In the genomic region with DNA sequence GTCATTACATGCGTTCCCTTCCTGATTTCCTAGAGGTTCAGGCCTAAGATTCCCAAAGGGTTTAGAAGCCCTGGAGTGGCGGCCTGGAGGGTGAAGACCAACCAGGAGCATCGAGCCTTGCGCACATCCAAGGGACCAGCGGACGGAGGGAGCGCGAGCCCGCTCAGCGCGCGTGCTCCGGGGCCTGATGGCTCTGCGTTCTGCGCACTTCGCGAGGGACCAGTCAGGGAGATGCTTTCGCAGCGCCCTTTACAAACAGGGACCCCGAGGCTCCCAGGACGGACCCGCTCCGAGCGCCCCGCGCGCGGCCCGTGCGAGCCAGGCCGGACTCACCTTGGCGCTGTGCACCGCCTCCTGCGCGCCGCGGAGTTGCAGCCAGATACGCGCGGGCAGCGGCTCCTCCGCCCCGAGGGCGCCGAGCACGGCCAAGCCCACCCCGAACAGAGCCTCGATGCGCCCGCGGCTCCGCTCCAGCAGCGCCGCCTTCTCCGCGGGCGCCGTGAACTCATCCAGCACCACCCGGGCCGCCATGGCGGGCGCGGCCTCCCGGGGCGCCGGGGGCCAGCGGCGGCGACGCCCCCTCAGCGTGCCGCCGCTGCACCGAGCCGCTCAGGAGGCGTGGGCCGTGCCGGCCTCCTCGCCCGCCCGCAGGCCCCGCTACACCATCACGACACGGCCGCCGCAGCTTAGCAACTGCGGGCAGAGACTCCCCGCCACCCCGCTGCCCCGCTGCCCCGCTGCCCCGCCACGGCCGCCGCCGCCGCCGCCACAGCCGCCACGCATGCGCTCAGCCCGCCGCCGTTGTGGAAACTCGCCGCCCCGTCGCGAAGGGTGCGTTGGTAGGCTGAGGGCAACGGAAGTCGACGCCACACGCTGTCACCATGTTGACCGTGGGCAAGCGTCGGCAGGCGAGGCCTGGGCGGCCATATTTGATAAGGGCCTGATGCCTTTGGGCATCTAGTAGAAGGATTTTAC, we compare ENCODE assay signal across 8 mouse cellular contexts. TPM values are rescaled to one million over a fixed set of nuclear protein-coding genes. Genes with fewer than 3 reads are reported as not detected.
A peak's percentile ranks its signal among the peaks of the same experiment; 100 is the strongest.
DNase-seq lines count a peak whose midpoint lies in the region; ATAC-seq and TF ChIP-seq lines count a peak whose summit lies in the region.

A gene (minus strand): TSS at position 770 of the 975 bp plus-strand sequence.

- peaks cover 6% of the 10 kb centered on the region for H3K4me1 ChIP-seq in cortical plate, adult 2 months (ENCODE audit: control insufficient read depth, insufficient read depth, low read length)

- TF ChIP-seq CTCF in cortical plate, adult 2 months (IDR thresholded peaks at IDR 0.05; ENCODE audit: extremely low read depth, insufficient read depth, low read length) = no peak

- peak within 1 kb of the TSS; percentile 89 for H3K4me3 ChIP-seq in cortical plate, adult 2 months (ENCODE audit: insufficient read depth, low read length)

- peak; percentile 27; the same call in 1 of the 2 replicates for TF ChIP-seq POLR2A in cortical plate, adult 2 months (IDR thresholded peaks at IDR 0.05; ENCODE audit: extremely low read depth, insufficient read depth, low read length)

- peak within 1 kb of the TSS; percentile 82 for H3K27ac ChIP-seq in cortical plate, adult 2 months (ENCODE audit: insufficient read depth, low read length)

- peak; percentile 70 for ATAC-seq in megakaryocyte, adult 5-6 weeks (ENCODE audit: poor library complexity, severe bottlenecking)

- peak; percentile 95 for DNase-seq in adipocyte (ENCODE audit: low spot score)
- DNase-seq in gastrocnemius, adult 8-10 months (ENCODE audit: low spot score in 2 of 2) = peak; percentile 83 to 86
- DNase-seq in hindlimb bud, embryonic 11.5 days (ENCODE audit: extremely low spot score, low read depth, low spot score) = peak; percentile 61
- peak; percentile 80 to 91 for DNase-seq in left cerebral cortex, adult 8-10 months (ENCODE audit: low spot score in 2 of 2)
- DNase-seq in right cerebral cortex, adult 18-20 months = peak; percentile 96
- peak; percentile 84 for DNase-seq in urinary bladder, adult 2 months (ENCODE audit: low spot score)

RNA-seq across cellular contexts. Expression of the gene that starts here (rescaled TPM):
- polyA plus RNA-seq in cortical plate, adult 2 months (2012; rRNA removed) = 15.8 and 16.7 TPM in 2 replicates
- total RNA-seq in gastrocnemius, adult 8-10 months (2022) = 10 to 100 TPM; 16.6 to 18.9 (median 18.1) TPM
- total RNA-seq in left cerebral cortex, adult 8-10 months (2022) = 10 to 100 TPM; 38.7 to 43.9 (median 41.0) TPM
- 36.1 and 36.9 TPM in 2 replicates for total RNA-seq in megakaryocyte, adult 5-6 weeks (2015)
- total RNA-seq in megakaryocyte, adult 5-6 weeks (2017) = 27.2 and 32.2 TPM in 2 replicates
- 7.3 and 11.4 TPM in 2 replicates for polyA plus RNA-seq in urinary bladder, adult 2 months (2012; rRNA removed)

Comparison
In these comparisons a context has a peak if more than half of its experiments do, and no peak if none do; other contexts are left out.
1. Peak in every context shown above with its lines: DNase-seq, ATAC-seq, H3K4me3 ChIP-seq and H3K27ac ChIP-seq.